Mouse (Mus musculus) cerebellum, adult 11-12 months (tissue): ENCODE measurements around the gene Pts.

Source experiments
- DNase-seq: peaks from one replicate; pipeline ENCODE4 v3.0.0; 2022

The Pts gene

DNA sequence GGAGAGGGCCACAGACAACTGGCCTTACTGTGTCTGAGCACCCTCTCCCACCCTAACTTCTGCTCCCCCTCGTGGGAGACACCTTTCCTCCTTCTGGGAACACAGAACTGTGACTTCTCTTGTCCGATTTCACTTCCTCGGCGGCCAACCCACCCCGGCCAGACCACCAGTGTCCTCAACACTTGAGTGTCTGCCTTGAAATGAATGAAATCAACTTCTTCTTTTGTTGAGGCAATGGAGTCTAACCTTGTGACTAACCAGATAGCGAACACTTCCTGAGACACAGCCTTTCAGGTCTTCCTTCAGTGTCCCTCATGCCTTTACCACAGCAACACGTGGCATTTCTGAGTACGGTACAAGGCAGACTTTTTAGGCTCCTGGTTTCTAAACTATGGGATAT lies 45.8 kb downstream of the Pts start:
- DNase-seq, result no peak

DNA sequence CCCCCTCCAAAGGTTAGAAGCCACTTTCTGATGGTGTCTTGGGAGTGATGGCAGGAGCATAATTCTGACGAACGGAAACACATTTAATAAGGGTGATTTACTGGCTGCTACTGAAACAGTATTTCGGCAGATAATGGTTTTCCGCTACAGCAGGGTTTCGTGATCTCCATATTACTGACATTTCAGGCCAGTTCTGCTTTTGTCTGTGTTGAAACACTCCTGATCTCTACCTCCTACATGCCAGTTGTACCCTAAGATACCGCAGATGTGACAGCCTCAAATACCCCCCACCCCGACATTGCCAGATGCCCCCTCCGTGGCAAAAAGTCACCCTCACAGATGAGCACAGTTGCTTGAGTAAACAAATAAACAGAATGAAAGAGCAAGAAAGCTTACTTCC lies 49.0 kb downstream of the Pts start:
- DNase-seq, result no peak

DNA sequence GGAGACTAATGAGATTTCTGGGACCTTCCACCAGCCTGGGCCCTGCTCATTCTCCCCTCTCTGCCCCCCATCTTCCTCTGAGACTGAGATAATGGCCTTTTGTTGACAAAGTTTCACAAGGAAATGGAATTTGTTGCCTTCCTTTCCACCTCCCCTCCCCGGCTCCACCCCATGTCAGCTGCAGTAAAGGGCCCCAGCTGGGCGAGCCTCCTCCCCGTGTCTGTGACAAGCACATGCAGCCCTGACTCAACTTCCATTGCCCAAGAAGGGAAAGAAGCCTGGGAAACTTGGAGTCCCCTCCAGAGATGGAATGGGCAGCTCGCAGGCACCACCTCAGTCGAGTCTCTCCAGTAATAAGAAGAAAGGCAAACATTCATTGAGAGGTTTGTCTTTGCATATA lies 49.7 kb downstream of the Pts start:
- no peak for DNase-seq

DNA sequence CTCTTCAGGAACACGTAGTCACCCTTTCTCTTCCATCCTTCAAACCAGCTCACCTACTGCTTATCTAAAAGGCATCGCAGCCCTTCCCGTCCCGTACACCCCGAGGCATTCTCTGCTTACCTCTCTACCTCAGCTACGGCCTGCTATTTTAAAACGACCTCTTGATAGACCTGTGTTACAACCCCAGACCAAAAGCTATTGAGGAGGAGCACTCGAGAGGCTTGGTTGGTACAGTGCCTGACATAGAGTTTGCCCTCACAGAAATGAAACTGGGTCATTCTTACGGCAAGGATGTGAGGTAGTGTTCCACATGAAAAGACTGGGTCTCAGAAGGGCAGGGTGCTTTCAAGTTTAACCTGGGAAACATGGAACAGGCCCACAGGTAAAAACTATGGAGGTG lies 51.3 kb downstream of the Pts start:
- no peak for DNase-seq

DNA sequence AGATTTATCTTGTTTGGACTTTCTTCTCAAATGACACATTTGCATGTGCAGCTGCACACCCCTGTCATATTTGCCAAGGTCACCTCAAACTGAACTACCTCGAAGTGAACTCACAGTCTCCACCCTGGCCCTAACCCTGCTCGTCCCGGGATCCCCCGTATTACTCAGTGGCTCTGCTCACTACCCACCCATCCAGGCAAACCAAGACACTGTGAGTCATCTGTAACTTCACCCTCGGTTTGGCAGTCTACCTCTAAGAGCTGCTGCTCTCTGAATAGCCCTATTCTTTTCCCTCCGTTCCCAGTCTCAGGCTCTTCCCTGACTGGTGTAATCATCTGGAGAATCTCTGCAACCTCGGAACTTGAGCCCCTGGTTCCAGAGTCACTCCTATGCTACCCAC lies 51.9 kb downstream of the Pts start:
- no peak for DNase-seq

DNA sequence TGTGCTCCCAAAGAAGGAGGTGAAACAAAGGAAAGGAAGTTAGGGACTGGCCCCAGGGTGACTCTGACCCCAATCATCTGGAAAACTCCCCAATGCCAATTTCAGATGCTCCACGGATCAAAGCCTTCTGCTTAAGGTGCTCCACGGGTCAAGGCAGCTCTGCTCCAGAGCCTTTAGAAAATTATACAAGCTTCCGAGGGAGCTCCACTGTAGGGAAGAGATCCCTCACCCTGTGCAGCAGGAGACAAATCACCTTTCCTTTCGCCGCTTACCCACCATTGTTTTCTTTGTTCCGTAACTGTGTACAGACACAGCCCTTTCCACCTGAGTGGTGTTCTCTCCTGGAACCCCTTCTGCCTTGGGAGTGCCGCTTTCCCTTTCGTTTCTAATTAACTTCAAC lies 52.8 kb downstream of the Pts start:
- DNase-seq, result no peak

DNA sequence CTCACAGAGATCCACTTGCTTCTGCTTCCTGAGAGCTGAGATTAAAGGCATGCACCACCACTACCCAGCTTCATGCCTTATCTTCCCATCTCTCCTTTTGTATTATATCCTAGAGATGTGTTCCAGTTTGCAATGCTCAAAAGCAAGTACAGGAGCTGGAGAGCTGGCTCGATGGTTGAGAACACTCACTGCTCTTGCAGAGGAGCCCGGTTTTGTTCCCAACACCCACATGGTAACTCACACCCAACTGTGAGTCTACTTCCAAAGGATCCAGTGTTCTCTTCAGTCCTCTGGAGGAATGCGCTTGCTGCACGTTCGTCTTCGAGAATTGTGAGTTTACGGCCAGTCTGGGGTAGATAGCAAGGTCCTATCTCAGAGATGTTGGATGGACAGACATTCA lies 53.2 kb downstream of the Pts start:
- no peak for DNase-seq
